ENCODE assay signal across 19 mouse cellular contexts in genomic region chr16:48738429-48738828, GRCm38 (mm10). TPM values are rescaled to one million over a fixed set of nuclear protein-coding genes. Genes with fewer than 3 reads are reported as not detected.
"Had no signal": no experiment of that assay in that cellular context is flagged by ENCODE, and none has a peak within 500 bp of the region (broad histone marks: within the 10 kb centered on the region; RNA-seq: fewer than 3 reads in every experiment).

No protein-coding gene starts in this region.

- H3K4me1 ChIP-seq: midbrain, embryonic 10.5 days; midbrain, embryonic 12.5 days; neural tube, embryonic 13.5 days; neural tube, embryonic 15.5 days; stomach, embryonic 15.5 days had no signal

- H3K4me2 ChIP-seq: lung, embryonic 14.5 days; midbrain, embryonic 12.5 days; neural tube, embryonic 13.5 days; neural tube, embryonic 15.5 days; stomach, embryonic 15.5 days had no signal

- H3K36me3 ChIP-seq: midbrain, embryonic 10.5 days; midbrain, embryonic 12.5 days; neural tube, embryonic 13.5 days; neural tube, embryonic 15.5 days; stomach, embryonic 15.5 days had no signal

- H3K4me3 ChIP-seq: midbrain, embryonic 10.5 days; midbrain, embryonic 12.5 days; neural tube, embryonic 13.5 days; neural tube, embryonic 15.5 days; stomach, embryonic 15.5 days had no signal

- H3K27me3 ChIP-seq: midbrain, embryonic 12.5 days; neural tube, embryonic 13.5 days; neural tube, embryonic 15.5 days; stomach, embryonic 15.5 days had no signal

- DNase-seq: lung, adult 18-20 months; lung, embryonic 14.5 days; lung, postnatal 10 days; lung, postnatal 4 days; midbrain, embryonic 14.5 days; retina, postnatal 1 day; right cerebral cortex, adult 18-20 months; thymus, adult 2 months; thymus, postnatal 25 days; thymus, postnatal 4 days had no signal

- H3K9me3 ChIP-seq: midbrain, embryonic 10.5 days; midbrain, embryonic 12.5 days; neural tube, embryonic 13.5 days; neural tube, embryonic 15.5 days; stomach, embryonic 15.5 days had no signal

- H3K9ac ChIP-seq: lung, embryonic 14.5 days; midbrain, embryonic 12.5 days; neural tube, embryonic 13.5 days; neural tube, embryonic 15.5 days; stomach, embryonic 15.5 days had no signal

- H3K27ac ChIP-seq: midbrain, embryonic 10.5 days; midbrain, embryonic 12.5 days; neural tube, embryonic 13.5 days; neural tube, embryonic 15.5 days; stomach, embryonic 15.5 days; stomach, postnatal 0 days had no signal

RNA-seq across cellular contexts. Expression of gene Trat1, which starts 33.4 kb away (rescaled TPM):
- polyA plus RNA-seq: liver, embryonic 16.5 days; lung, embryonic 14.5 days; midbrain, embryonic 10.5 days; midbrain, embryonic 12.5 days; midbrain, embryonic 14.5 days; midbrain, postnatal 0 days; neural tube, embryonic 11.5 days; neural tube, embryonic 13.5 days; stomach, postnatal 0 days had no signal
